Mouse (Mus musculus): ENCODE results near the gene Grik2.

- TF ChIP-seq CTCF (IDR thresholded peaks at IDR 0.05 in 2 of 3, conservative IDR thresholded peaks at IDR 0.05 in 1 of 3; ENCODE audit: control insufficient read depth in 1 of 3, insufficient read depth in 1 of 3, low read depth in 2 of 3, low read length in 3 of 3, poor library complexity in 1 of 3, severe bottlenecking in 1 of 3), result no peak
- TF ChIP-seq EP300 (IDR thresholded peaks at IDR 0.05; ENCODE audit: low read depth in 1 of 2, low read length in 2 of 2), result no peak
These were observed 5.5 kb downstream of the Grik2 start for GRCm38 (mm10) chr10:49782741-49783691.

Data from MEL (cell line).